Mouse (Mus musculus) left cerebral cortex, postnatal 10 days (tissue): ENCODE measurements around the gene Med25. TPM values are rescaled to one million over a fixed set of nuclear protein-coding genes. Genes with fewer than 3 reads are reported as not detected.

Source experiments
- DNase-seq, 2 experiments: peaks; one replicate each; pipeline ENCODE4 v3.0.0; 2021 to 2022; ENCODE audit warnings: low spot score in 2 of 2, mixed read lengths in 1 of 2; ENCODE audit errors: extremely low spot score in 1 of 2
- intact Hi-C: fragments of 180-260 bp; cut with DNase I; formaldehyde crosslinking; loops from one replicate; pipeline ENCODE4 v1.15.1; 2025
- microRNA-seq: library from miRNA; unstranded; fragments of <30 nt; microRNA quantifications from one replicate; pipeline ENCODE4 v1.2.0, GENCODE M21; 2022
- total RNA-seq, 2 experiments: library from RNA; stranded (reverse); gene quantifications; 2 replicates each; pipeline ENCODE4 v1.2.3; 2021

Med25 gene
- total RNA-seq, 2 experiments from 2014 or later, result 98.0 to 110 TPM

GRCm38 (mm10) chr7:44835373-44836015 lies 57.0 kb downstream of the Med25 start:
- intact Hi-C loops, result no loop called here
- no peak for DNase-seq

- intact Hi-C loops, result no loop called here
- DNase-seq, result no peak
Measured at GRCm38 (mm10) chr7:44832763-44833162, 59.7 kb downstream of the Med25 start.

GRCm38 (mm10) chr7:44828706-44829105 lies 63.8 kb downstream of the Med25 start:
- intact Hi-C loops, result no loop called here
- DNase-seq, result no peak

- intact Hi-C loops, result no loop called here
- DNase-seq, result no peak
Measured at GRCm38 (mm10) chr7:44826771-44827170, 65.7 kb downstream of the Med25 start.

Small RNAs within 50 kb of the gene (microRNA-seq; reads per million reads assigned to microRNA genes)
- not detected for gene Mir707

Other genes with a start within 250 kb of the Med25 start
- 1 to 10 TPM; 9.1 to 9.7 TPM for gene Myh14, start 221.9 kb downstream of the Med25 start, total RNA-seq
- not detected for gene Izumo2, start 184.0 kb downstream of the Med25 start, total RNA-seq
- 10 to 100 TPM; 24.5 to 30.8 TPM for gene Vrk3, start 144.3 kb downstream of the Med25 start, total RNA-seq
- gene Zfp473, start 141.7 kb downstream of the Med25 start, total RNA-seq, result under 1 TPM; 0.79 to 0.81 TPM
- gene Nup62, start 76.6 kb downstream of the Med25 start, total RNA-seq, result 10 to 100 TPM; 39.8 to 42.9 TPM
- gene Il4i1, start 76.3 kb downstream of the Med25 start, total RNA-seq, result 1 to 10 TPM; 1.1 to 2.7 TPM
- gene Atf5, start 76.1 kb downstream of the Med25 start, total RNA-seq, result 10 to 100 TPM; 23.6 to 24.1 TPM
- 10 to 100 TPM; 69.6 to 74.9 TPM for gene Akt1s1, start 43.7 kb downstream of the Med25 start, total RNA-seq
- 10 to 100 TPM; 43.2 to 61.0 TPM for gene Tbc1d17, start 43.6 kb downstream of the Med25 start, total RNA-seq
- gene Pnkp, start 35.6 kb downstream of the Med25 start, total RNA-seq, result 10 to 100 TPM; 28.1 to 31.1 TPM
- 100 to 1,000 TPM; 251 to 269 TPM for gene Ptov1, start 22.9 kb downstream of the Med25 start, total RNA-seq
- gene Fuz, start 3.4 kb upstream of the Med25 start, total RNA-seq, result 10 to 100 TPM; 17.8 to 19.0 TPM
- 100 to 1,000 TPM; 356 to 358 TPM for gene Ap2a1, start 36.8 kb upstream of the Med25 start, total RNA-seq
- gene Tsks, start 50.5 kb upstream of the Med25 start, total RNA-seq, result 1 to 10 TPM; 1.0 to 1.7 TPM
- 10 to 100 TPM; 93.4 to 95.5 TPM for gene Cpt1c, start 82.1 kb upstream of the Med25 start, total RNA-seq
- gene Prmt1, start 93.9 kb upstream of the Med25 start, total RNA-seq, result 100 to 1,000 TPM; 253 to 257 TPM
- 10 to 100 TPM; 25.5 to 32.2 TPM for gene Irf3, start 104.9 kb upstream of the Med25 start, total RNA-seq
- 1 to 10 TPM; 3.8 to 5.1 TPM for gene Bcl2l12, start 106.0 kb upstream of the Med25 start, total RNA-seq
- 100 to 1,000 TPM; 156 to 160 TPM for gene Scaf1, start 123.7 kb upstream of the Med25 start, total RNA-seq
- gene Rras, start 125.2 kb upstream of the Med25 start, total RNA-seq, result 1 to 10 TPM; 8.7 to 9.6 TPM
- gene Prr12, start 160.2 kb upstream of the Med25 start, total RNA-seq, result 10 to 100 TPM; 67.4 to 68.0 TPM
- gene Nosip, start 169.7 kb upstream of the Med25 start, total RNA-seq, result 10 to 100 TPM; 50.1 to 52.3 TPM
- gene Prrg2, start 170.0 kb upstream of the Med25 start, total RNA-seq, result 1 to 10 TPM; 5.3 to 9.0 TPM
- 1 to 10 TPM; 6.4 to 7.5 TPM for gene Rcn3, start 199.5 kb upstream of the Med25 start, total RNA-seq
- 10 to 100 TPM; 16.5 to 18.7 TPM for gene Fcgrt, start 211.1 kb upstream of the Med25 start, total RNA-seq
- 100 to 1,000 TPM; 482 to 530 TPM for gene Rps11, start 231.7 kb upstream of the Med25 start, total RNA-seq
- 100 to 1,000 TPM; 739 TPM for gene Rpl13a, start 236.0 kb upstream of the Med25 start, total RNA-seq
- gene Gm45713, start 243.5 kb upstream of the Med25 start, total RNA-seq, result not detected
- 1 to 10 TPM; 2.7 to 3.3 TPM for gene Flt3l, start 243.7 kb upstream of the Med25 start, total RNA-seq